Mouse (Mus musculus): ENCODE measurements around the gene Ttll7.

GRCm38 (mm10) chr3:146812041-146812878 is 39.9 kb upstream of the Ttll7 start:
- TF ChIP-seq CTCF (IDR thresholded peaks at IDR 0.05; ENCODE audit: low read depth) (no peak), EP300 (IDR thresholded peaks at IDR 0.05; ENCODE audit: low read depth) (no peak)
